Mouse (Mus musculus): ENCODE data around the gene Utp18.

Gene Utp18

DNA sequence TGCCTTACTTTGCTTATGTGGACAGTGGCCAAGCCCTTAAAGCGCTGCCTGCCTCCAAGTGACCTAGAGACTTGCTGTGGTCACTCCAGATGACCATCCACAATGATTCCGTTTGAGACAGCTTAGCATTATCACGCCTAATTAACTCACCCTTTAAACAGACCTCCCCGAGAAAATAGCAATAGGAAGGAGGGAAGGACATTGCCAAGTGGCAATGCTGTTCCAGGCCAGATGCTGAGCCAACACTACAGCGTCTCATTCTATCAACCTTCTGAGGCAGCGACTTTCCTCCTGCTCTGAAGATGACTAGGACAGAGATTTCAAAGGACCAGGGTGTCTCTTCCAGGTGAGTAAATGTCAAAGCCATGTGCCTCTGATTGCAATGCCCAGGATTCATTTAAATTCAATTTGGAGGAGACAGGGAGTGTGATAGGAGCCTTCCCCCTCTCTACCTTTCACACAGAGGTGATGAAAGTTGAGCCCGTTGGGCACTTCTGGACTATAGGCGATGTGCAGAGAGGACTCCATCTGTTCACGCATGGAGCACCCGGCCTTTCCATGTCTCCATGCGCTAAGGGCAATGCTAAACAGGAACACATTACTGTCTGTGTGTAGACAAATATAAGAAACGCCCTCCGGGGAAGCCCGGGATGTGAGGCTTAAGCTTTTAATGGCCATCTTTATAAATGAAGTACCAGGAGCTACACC, 56.8 kb downstream of the Utp18 start:
- DNase-seq, result no peak

DNA sequence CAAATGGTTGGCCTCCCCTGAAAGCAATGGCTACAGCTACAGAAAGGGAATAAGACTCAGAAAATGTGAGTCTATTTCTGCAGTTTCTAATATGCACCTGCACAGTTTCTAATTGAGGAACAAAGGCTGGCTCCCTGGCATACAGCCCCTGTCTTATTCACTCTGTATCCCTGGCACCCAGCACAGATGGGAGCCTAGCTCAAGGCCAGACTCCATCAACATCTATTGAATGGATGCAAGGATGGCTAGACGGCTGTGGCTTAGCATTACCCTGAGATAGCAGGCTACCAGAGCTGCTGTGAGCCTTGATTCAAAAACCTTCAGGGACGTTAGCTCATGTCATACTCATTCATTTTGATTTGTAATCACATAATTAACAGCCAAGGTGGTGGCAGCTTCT, 63.3 kb downstream of the Utp18 start:
- no peak for DNase-seq

GRCm38 (mm10) chr11:93821533-93821932, 64.0 kb downstream of the Utp18 start:
- no peak for DNase-seq

GRCm38 (mm10) chr11:93817966-93818738, 67.4 kb downstream of the Utp18 start:
- DNase-seq, result peak; percentile 94

DNA sequence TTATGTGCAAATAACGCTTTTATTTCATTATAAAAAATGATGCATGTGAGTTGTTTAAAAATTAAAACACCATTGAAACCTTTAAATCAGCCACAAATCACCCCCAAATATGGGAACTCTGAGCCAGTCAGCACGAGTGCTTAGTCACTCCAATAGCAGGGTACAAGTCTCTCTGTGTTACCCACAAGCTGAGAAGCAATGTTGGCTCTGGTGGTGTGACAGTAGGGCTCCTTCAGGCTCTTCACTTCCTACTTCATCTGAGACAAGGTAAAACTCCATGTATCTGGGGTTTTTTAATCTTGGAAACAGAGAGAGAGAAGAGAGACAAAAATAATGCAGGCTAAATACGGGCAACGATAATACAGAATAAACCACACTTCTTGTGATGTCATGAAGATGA, 72.6 kb downstream of the Utp18 start:
- DNase-seq, result no peak

DNA sequence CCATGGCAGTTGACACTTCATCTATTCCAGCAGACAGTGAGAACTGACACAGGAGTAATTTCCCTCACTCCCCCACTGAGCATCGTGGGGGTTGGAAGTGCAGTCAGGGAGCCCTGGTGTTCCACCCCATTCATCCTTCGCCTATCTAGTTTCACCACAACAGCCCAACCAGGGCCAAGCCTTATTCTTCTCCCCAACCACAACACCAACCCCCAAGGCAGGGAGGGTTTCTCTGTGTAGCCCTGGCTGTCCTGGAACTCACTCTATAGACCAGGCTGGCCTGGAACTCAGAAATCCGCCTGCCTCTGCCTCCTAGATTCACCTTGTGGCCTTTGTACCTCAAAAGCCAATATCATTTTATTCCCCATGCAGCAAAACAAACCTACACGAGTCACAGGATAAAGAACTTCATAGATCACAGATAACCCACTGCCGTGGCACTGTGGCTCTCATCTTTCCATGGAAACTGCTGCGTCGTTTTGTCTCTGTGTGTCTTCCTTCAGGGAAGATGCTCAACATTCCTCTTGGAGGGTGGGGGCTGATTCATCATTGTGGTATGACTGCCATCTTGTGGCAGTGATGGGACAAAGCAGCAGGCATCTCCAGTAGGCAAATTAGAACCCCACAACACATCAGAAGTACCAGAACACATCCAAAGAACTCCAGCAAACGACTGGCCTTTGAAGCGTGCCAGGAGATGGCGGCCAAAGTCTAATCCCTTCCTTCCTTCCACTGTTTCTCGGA, 73.3 kb downstream of the Utp18 start:
- DNase-seq, result peak; percentile 88
